Mouse (Mus musculus) embryo, embryonic 10 days (tissue): Measurements from ENCODE around the gene Tmbim1.
"Not testable (repeated sequence)": the region's sequence is repeated elsewhere in the genome, so short reads cannot be mapped to it uniquely, and the experiment has no call there.

Source experiments
- DNase-seq: peaks from one replicate; pipeline ENCODE4 v3.0.0-alpha.2; 2015; ENCODE audit warnings: low spot score

The Tmbim1 gene

DNA sequence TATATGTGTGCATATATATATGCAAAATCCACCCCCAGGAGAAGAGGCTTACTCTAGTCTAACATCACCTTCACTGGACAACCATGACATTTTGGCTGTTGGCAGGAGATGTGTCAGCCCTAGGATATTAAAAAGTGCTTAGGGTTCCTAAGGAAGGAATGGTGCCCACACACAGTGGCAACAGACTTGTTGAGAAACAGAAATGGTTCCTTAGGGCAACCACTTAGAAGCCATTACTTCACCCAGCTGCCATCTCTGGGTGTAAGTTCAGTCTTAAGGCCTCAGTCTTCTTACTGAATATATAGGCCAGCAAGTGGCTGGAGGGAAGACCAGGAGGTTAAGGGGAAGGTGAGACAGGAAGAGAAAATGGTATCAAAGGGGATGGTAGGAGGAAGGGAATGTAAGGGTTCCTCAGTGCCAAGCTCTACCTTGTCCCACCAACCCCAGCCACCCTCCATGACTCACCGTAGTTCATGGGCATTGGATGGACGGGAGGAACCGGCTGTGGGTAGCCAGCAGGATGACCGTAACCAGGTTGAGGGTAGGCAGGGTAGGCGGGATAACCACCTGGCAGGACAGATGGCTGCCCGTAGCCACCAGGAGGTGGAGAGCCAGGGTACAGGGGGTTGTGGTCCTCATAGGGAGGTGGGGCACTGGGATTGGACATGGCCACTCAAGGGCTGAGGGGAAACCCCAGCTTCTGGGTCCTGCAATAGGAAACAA is 10.5 kb downstream of the Tmbim1 start:
- DNase-seq, result no peak

DNA sequence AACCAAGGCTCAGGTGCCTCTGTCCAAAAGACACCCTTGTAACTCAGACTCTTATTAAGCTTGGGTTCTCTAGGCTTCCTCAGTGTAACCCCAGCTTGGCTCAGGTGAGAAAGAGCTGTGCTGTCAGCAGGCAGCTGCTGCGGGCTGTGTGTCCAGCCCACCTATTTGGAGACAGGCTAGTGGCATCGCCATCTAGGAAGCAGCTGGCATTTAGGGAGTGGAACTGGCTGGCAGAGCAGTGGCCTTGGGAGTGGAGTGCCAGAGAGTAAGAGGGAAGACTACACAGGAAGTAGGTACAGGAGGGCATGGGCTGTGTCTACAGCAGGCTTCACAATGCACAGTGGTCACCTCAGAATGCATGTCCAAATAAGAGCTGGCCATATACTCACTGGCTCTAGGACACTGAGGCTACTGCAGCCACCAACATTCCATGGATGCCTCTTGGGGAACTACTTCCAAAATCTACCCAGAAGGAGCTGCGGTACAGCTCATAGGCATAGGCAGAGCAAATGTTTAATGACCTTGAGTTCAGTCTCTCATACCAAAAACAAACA is 11.3 kb downstream of the Tmbim1 start:
- no peak for DNase-seq

- DNase-seq, result no peak
These were observed 12.0 kb downstream of the Tmbim1 start for GRCm38 (mm10) chr1:74293306-74293960.

GRCm38 (mm10) chr1:74292331-74293020 is 12.9 kb downstream of the Tmbim1 start:
- no peak for DNase-seq

- no peak for DNase-seq
These were observed 15.3 kb downstream of the Tmbim1 start for GRCm38 (mm10) chr1:74290141-74290540.

GRCm38 (mm10) chr1:74289740-74290139 is 15.7 kb downstream of the Tmbim1 start:
- DNase-seq, result no peak

GRCm38 (mm10) chr1:74289248-74289647 is 16.2 kb downstream of the Tmbim1 start:
- DNase-seq, result no peak

DNA sequence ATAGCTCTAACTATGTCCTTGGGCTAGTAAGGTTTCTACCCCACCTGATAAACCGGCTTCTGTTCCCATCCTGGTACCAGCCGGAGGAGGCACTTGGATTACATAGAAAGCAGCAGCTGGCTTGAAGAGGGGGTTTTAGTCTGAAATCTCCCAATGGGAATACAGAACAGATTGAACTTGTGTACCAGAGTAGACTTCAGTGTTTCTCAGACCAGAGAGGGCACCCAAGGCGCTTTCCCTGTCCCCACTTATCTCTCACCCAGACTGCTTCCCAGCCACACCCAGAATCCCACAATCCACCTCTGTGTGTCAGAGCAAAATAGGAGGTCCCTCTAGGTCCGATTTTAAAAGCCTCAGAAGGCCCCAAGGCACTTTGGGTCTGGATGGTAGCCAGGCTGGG is 17.1 kb downstream of the Tmbim1 start:
- no peak for DNase-seq

- DNase-seq, result not testable (repeated sequence)
These were observed 18.4 kb downstream of the Tmbim1 start for GRCm38 (mm10) chr1:74286869-74287607.

- no peak for DNase-seq
These were observed 20.0 kb downstream of the Tmbim1 start for GRCm38 (mm10) chr1:74285212-74286010.

DNA sequence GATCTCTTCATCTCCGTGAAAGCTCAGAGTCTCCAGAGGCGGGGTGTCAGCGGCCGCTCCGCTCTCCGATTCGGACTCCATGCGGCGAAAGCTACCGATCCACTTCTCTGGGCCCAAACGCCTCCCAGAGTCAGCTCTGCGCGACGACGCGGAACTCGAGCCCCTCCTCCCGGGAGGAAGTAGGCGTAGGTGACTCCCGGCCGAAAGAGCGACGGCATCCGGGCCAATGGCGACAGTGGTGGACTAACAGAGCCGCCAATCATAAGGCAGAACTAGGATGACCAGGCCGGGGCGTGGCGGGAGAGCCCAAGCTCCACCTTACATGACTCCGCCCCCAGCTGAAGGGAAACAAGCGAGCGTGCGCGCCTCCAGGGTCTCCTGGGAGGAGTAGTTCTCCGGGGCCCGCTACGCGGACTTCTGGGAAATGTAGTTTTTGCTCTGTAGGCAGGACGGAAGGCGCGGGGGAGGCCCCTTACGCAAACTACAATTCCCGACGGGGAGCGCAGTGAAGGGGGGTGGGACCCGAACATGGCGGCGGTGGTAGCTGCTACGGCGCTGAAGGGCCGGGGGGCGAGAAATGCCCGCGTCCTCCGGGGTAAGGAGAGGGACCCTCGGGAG is 20.8 kb downstream of the Tmbim1 start, which contains the start of the genes Aamp and Pnkd:
TSS of gene Aamp (minus strand) at position 196 of the 618 bp plus-strand sequence.
TSS of gene Pnkd (plus strand) at position 388 of the 618 bp plus-strand sequence.
- DNase-seq, result peak; percentile 100

- peak; percentile 65 for DNase-seq
These were observed 21.5 kb downstream of the Tmbim1 start for GRCm38 (mm10) chr1:74283686-74284463.

DNA sequence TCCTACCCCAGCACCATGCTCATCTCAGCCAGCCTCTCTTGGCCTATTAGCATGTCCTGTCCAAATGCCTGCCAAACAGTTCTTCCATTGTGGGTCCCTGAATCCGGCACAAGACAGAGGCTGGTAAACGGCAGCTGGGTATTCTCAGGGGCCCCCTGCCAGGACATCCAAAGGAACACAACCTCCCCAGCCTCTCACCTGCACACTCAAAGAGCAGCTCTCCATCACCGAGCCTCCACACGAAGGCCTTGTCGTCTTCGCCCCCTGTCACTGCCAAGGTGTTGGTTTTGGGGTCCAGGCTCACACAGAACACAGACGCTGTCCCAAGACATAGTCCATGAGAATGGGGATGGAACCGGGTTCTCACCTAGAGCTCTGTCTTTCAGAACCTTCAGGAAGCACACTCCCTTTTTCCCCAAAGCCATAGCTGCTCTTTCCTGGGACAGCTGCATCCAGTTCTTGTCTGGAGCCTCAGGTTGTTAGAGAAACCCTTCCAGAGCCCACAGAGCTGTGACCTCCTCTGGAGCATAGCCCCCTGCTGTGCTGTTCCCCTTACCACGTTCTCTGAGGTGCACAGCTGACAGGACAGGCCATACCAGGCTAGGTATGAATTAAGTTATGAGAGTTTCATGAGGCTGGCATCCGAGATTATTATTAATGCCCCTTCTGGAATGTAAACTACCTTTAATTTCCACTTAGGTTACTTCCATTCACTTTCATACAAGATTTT is 22.4 kb downstream of the Tmbim1 start:
- DNase-seq, result no peak

- DNase-seq, result no peak
These were observed 23.5 kb downstream of the Tmbim1 start for GRCm38 (mm10) chr1:74281886-74282285.

- DNase-seq, result no peak
These were observed 24.1 kb downstream of the Tmbim1 start for GRCm38 (mm10) chr1:74281372-74281771.

DNA sequence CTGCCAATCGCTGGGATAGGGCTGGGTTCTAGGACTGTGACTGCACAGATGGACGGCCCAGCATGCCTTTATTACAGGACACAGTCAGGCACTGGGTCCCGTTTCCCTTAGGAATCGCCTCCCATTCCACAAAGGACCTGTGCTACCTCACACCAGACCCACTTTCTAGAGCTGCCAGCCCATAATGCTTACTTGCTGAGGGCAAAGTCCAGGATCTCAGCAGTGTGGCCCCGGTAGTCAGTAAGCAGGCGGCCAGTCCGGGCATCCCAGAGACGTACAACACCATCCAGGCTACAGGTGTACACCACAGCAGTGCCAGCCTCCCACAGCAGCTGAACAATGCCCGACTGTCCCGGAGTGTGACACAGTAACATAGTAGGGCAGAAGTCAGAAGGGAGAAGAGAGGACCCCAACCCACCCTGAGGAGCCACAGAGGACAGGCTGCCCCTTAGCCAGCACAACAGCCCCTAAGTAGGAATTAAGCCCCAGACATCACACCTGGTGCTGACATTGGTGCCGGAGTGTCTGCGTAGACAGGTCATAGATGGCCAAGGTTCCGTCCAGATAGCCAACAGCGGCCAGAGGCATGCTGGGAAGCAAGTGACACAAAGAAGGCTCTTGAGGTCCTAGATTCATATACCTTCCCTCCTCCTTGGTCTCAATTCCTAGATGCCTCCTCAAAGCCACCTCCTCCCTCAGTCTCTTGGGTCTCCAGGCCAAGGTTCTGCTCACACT is 24.7 kb downstream of the Tmbim1 start:
- no peak for DNase-seq

DNA sequence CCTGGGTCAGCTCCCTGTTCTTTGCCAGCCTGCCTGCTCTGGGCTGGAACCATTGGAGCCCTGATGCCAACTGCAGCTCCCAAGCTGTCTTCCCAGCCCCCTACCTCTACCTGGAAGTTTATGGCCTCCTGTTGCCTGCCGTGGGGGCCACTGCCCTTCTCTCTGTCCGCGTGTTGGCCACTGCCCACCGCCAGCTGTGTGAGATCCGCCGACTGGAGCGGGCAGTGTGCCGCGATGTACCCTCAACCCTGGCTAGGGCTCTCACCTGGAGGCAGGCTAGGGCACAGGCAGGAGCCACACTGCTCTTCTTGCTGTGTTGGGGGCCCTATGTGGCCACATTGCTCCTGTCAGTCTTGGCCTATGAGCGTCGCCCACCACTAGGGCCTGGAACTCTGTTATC is 26.4 kb downstream of the Tmbim1 start:
- no peak for DNase-seq

- DNase-seq, result no peak
These were observed 26.9 kb downstream of the Tmbim1 start, which contains the start of gene Gpbar1 for GRCm38 (mm10) chr1:74278538-74278937. TSS of gene Gpbar1 (plus strand) at chr1:74278550.
